Mouse (Mus musculus) stomach, embryonic 16.5 days (tissue): ENCODE data around the gene Arhgap40. TPM values are rescaled to one million over a fixed set of nuclear protein-coding genes. Genes with fewer than 3 reads are reported as not detected.

ENCODE experiments used
- ATAC-seq: fragments of 200-750 bp; cut with Nextera tagmentation; 2 replicates; pipeline ENCODE4 v1.8.0; 2017; ENCODE audit warnings: moderate number of reproducible peaks, moderate TSS enrichment; ENCODE audit not compliant: insufficient read depth, low FRiP score
- H3K27ac ChIP-seq: fragments of 300-500 bp; sonication (generic); 2 replicates; pipeline ENCODE4 v1.5.1; 2014; ENCODE audit warnings: low read length
- H3K27me3 ChIP-seq: fragments of 300-500 bp; sonication (generic); 2 replicates; pipeline ENCODE4 v1.6.1; 2014; ENCODE audit warnings: low read length, control low read depth, mixed read lengths; ENCODE audit not compliant: control insufficient read depth, insufficient read depth
- H3K36me3 ChIP-seq: fragments of 300-500 bp; sonication (generic); 2 replicates; pipeline ENCODE4 v1.6.1; 2014; ENCODE audit warnings: low read length; ENCODE audit not compliant: control insufficient read depth, insufficient read depth
- H3K4me1 ChIP-seq: fragments of 300-500 bp; sonication (generic); 2 replicates; pipeline ENCODE4 v1.6.1; 2014; ENCODE audit warnings: low read length, control low read depth, mixed read lengths; ENCODE audit not compliant: control insufficient read depth, insufficient read depth
- H3K4me2 ChIP-seq: fragments of 300-500 bp; sonication (generic); 2 replicates; pipeline ENCODE4 v1.6.1; 2014; ENCODE audit warnings: low read depth, low read length, mixed read lengths
- H3K4me3 ChIP-seq: fragments of 300-500 bp; sonication (generic); replicated peaks from 2 replicates; pipeline ENCODE4 v1.5.1; 2014; ENCODE audit warnings: mild to moderate bottlenecking, low read length
- H3K9ac ChIP-seq: fragments of 300-500 bp; sonication (generic); 2 replicates; pipeline ENCODE4 v1.6.1; 2014; ENCODE audit warnings: low read length
- H3K9me3 ChIP-seq: fragments of 300-500 bp; sonication (generic); replicated peaks from 2 replicates; pipeline ENCODE4 v1.6.1; 2016; ENCODE audit warnings: low read length, control low read depth; ENCODE audit not compliant: control insufficient read depth
- WGBS: fragments of 180-500 bp; shearing (Covaris S2); extraction: QIAGEN DNeasy Blood & Tissue Kit; methylation state at CpG from one replicate; pipeline ENCODE4 v1.1.7; 2014; 5-methylcytosine and 5-hydroxymethylcytosine counted together
- polyA plus RNA-seq: library from polyadenylated mRNA; unstranded; fragments of >200 nt; fragmentation: Nextera tagmentation; extraction: Ambion mirVana; gene quantifications from 2 replicates; pipeline ENCODE4 v1.2.1, GENCODE M21; 2015

Gene Arhgap40
- polyA plus RNA-seq, result 8.3 and 9.3 TPM in 2 replicates

- Histone ChIP-seq H3K4me3 (no peak within 1 kb of the TSS), H3K36me3 (no peaks in the 10 kb centered on the region), H3K9ac (0 out of 2 replicates have a peak within 1 kb of the TSS, but pooled peaks have one; percentile 32), H3K27me3 (no peaks in the 10 kb centered on the region), H3K27ac (peak within 1 kb of the TSS; percentile 80; the same call in 1 of the 2 replicates), H3K9me3 (no peaks in the 10 kb centered on the region), H3K4me2 (no peak within 1 kb of the TSS), H3K4me1 (no peaks in the 10 kb centered on the region; the same call in 1 of the 2 replicates)
- 65% methylated on average over 10 of the region's 10 CpGs for WGBS
- peak; percentile 86; the same call in 1 of the 2 replicates for ATAC-seq
Observed at GRCm38 (mm10) chr2:158512528-158512927, at the start of gene Arhgap40. Arhgap40 (plus strand) TSS chr2:158512796.

- no peak for ATAC-seq
- Histone ChIP-seq H3K9me3 (no peaks in the 10 kb centered on the region), H3K4me1 (no peaks in the 10 kb centered on the region), H3K4me2 (no peak overlapping the region), H3K36me3 (no peaks in the 10 kb centered on the region), H3K9ac (no peak overlapping the region), H3K27me3 (no peaks in the 10 kb centered on the region), H3K4me3 (no peak overlapping the region), H3K27ac (no peak overlapping the region)
- 80% methylated on average over 1 of the region's 1 CpGs for WGBS
Observed at GRCm38 (mm10) chr2:158474159-158474558, 38.4 kb upstream of the Arhgap40 start.

GRCm38 (mm10) chr2:158477640-158478039, 35.0 kb upstream of the Arhgap40 start:
- Histone ChIP-seq H3K4me3 (no peak overlapping the region), H3K4me2 (no peak overlapping the region), H3K27ac (no peak overlapping the region), H3K27me3 (no peaks in the 10 kb centered on the region), H3K36me3 (no peaks in the 10 kb centered on the region; the same call in 1 of the 2 replicates), H3K4me1 (no peaks in the 10 kb centered on the region), H3K9me3 (no peaks in the 10 kb centered on the region), H3K9ac (no peak overlapping the region)
- 76% methylated on average over 3 of the region's 3 CpGs for WGBS
- no peak for ATAC-seq

- no peak for ATAC-seq
- peaks cover 12% of the 10 kb centered on the region; the same call in 1 of the 2 replicates for H3K36me3 ChIP-seq
- no peak overlapping the region for H3K4me2 ChIP-seq
- no peaks in the 10 kb centered on the region for H3K4me1 ChIP-seq
- no peaks in the 10 kb centered on the region for H3K9me3 ChIP-seq
- no peak overlapping the region for H3K9ac ChIP-seq
- no peak overlapping the region for H3K4me3 ChIP-seq
- H3K27ac ChIP-seq, result no peak overlapping the region
- H3K27me3 ChIP-seq, result no peaks in the 10 kb centered on the region
- 85% methylated on average over 5 of the region's 5 CpGs for WGBS
Observed at GRCm38 (mm10) chr2:158498457-158498856, 14.1 kb upstream of the Arhgap40 start.

- Histone ChIP-seq H3K9me3 (no peaks in the 10 kb centered on the region), H3K4me3 (no peak within 1 kb of the TSS), H3K4me2 (no peak within 1 kb of the TSS), H3K9ac (no peak within 1 kb of the TSS), H3K27ac (peak within 1 kb of the TSS; percentile 10; the same call in 1 of the 2 replicates), H3K27me3 (no peaks in the 10 kb centered on the region), H3K36me3 (0 out of 2 replicates have a peak, but pooled peaks cover 8% of the 10 kb centered on the region), H3K4me1 (no peaks in the 10 kb centered on the region)
- ATAC-seq, result no peak
- 57% methylated on average over 11 of the region's 11 CpGs for WGBS
Observed at GRCm38 (mm10) chr2:158501836-158502812, 10.5 kb upstream of the Arhgap40 start, which contains the start of gene Adig. Adig (plus strand) TSS chr2:158502612.

GRCm38 (mm10) chr2:158503226-158503625, 9.4 kb upstream of the Arhgap40 start:
- ATAC-seq, result no peak
- Histone ChIP-seq H3K27ac (no peak overlapping the region; the same call in 1 of the 2 replicates), H3K36me3 (no peaks in the 10 kb centered on the region), H3K4me2 (no peak overlapping the region), H3K4me1 (no peaks in the 10 kb centered on the region), H3K27me3 (no peaks in the 10 kb centered on the region), H3K9me3 (no peaks in the 10 kb centered on the region), H3K9ac (no peak overlapping the region), H3K4me3 (no peak overlapping the region)
- 70% methylated on average over 7 of the region's 7 CpGs for WGBS

GRCm38 (mm10) chr2:158503671-158504070, 8.9 kb upstream of the Arhgap40 start:
- Histone ChIP-seq H3K4me3 (no peak overlapping the region), H3K9ac (no peak overlapping the region), H3K27ac (no peak overlapping the region), H3K27me3 (no peaks in the 10 kb centered on the region), H3K4me2 (no peak overlapping the region), H3K9me3 (no peaks in the 10 kb centered on the region), H3K36me3 (no peaks in the 10 kb centered on the region), H3K4me1 (no peaks in the 10 kb centered on the region)
- no peak for ATAC-seq
- WGBS, result 57% methylated on average over 4 of the region's 4 CpGs

- ATAC-seq, result no peak
- Histone ChIP-seq H3K4me2 (no peak overlapping the region), H3K4me1 (no peaks in the 10 kb centered on the region; the same call in 1 of the 2 replicates), H3K9ac (no peak overlapping the region), H3K27me3 (no peaks in the 10 kb centered on the region), H3K4me3 (no peak overlapping the region), H3K9me3 (no peaks in the 10 kb centered on the region), H3K27ac (no peak overlapping the region), H3K36me3 (no peaks in the 10 kb centered on the region)
- 82% methylated on average over 5 of the region's 5 CpGs for WGBS
Observed at GRCm38 (mm10) chr2:158506475-158506874, 6.1 kb upstream of the Arhgap40 start.

GRCm38 (mm10) chr2:158507046-158507445, 5.5 kb upstream of the Arhgap40 start:
- Histone ChIP-seq H3K9ac (no peak overlapping the region), H3K4me3 (no peak overlapping the region), H3K4me2 (no peak overlapping the region), H3K27ac (no peak overlapping the region), H3K36me3 (no peaks in the 10 kb centered on the region), H3K27me3 (no peaks in the 10 kb centered on the region), H3K4me1 (no peaks in the 10 kb centered on the region; the same call in 1 of the 2 replicates), H3K9me3 (no peaks in the 10 kb centered on the region)
- ATAC-seq, result no peak
- whole genome bisulfite sequencing, result 91% methylated on average over 10 of the region's 10 CpGs
